ENCODE assay signal across 15 mouse cellular contexts in the genomic region with DNA sequence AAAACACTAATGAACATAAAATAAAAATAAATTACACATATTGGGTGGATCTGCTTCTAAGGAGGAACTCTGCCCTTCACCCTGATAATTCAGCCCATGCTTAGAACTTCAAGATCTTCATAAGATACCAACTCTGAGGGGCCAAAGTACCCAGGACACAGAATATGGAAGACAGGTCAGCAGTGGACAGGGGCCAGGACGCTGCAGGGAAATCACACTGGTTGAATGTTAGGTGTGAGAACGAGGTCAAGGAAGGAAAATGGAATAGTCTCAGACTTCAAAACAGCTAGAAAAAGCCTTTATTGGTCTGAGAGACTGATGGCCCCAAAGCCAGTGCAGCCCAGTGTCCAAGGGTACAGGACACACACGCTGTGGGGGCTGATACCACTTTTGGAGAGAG. TPM values are rescaled to one million over a fixed set of nuclear protein-coding genes. Genes with fewer than 3 reads are reported as not detected.
DNase-seq lines count a peak whose midpoint lies in the region; ATAC-seq and TF ChIP-seq lines count a peak whose summit lies in the region.
"Had no signal": no experiment of that assay in that cellular context is flagged by ENCODE, and none has a peak within 500 bp of the region (broad histone marks: within the 10 kb centered on the region; RNA-seq: fewer than 3 reads in every experiment).

No protein-coding gene starts in this region.

- H3K4me2 ChIP-seq in heart, embryonic 11.5 days, result peak overlapping the region; percentile 47
- H3K4me2 ChIP-seq in lung, embryonic 14.5 days, result 0 out of 2 replicates have a peak overlapping the region, but pooled peaks have one; percentile 41
- peak overlapping the region; percentile 12; the same call in 1 of the 2 replicates for H3K4me2 ChIP-seq in embryonic facial prominence, embryonic 12.5 days (replicated peaks)
- peak overlapping the region; percentile 36; the same call in 1 of the 2 replicates for H3K4me2 ChIP-seq in limb, embryonic 12.5 days
- H3K4me2 ChIP-seq: forebrain, embryonic 15.5 days; hindbrain, embryonic 15.5 days had no signal

- WGBS in heart, embryonic 11.5 days (ENCODE audit: insufficient replicate concordance), result 47% methylated on average over 3 of the region's 3 CpGs
- WGBS in lung, embryonic 14.5 days, result 33% methylated on average over 3 of the region's 3 CpGs
- 49% methylated on average over 3 of the region's 3 CpGs for WGBS in embryonic facial prominence, embryonic 12.5 days
- 34% methylated on average over 3 of the region's 3 CpGs for WGBS in limb, embryonic 12.5 days

- no peaks in the 10 kb centered on the region for H3K27me3 ChIP-seq in heart, embryonic 11.5 days (ENCODE audit: control insufficient read depth, insufficient read depth, low read length)
- no peaks in the 10 kb centered on the region for H3K27me3 ChIP-seq in lung, embryonic 14.5 days (ENCODE audit: insufficient read depth, low read length)
- no peaks in the 10 kb centered on the region for H3K27me3 ChIP-seq in embryonic facial prominence, embryonic 12.5 days
- no peaks in the 10 kb centered on the region for H3K27me3 ChIP-seq in limb, embryonic 12.5 days
- H3K27me3 ChIP-seq: forebrain, embryonic 15.5 days; hindbrain, embryonic 15.5 days; Patski had no signal

- H3K9me3 ChIP-seq in heart, embryonic 11.5 days (replicated peaks; ENCODE audit: control insufficient read depth, low read length), result no peaks in the 10 kb centered on the region; the same call in 1 of the 2 replicates
- peaks cover 2% of the 10 kb centered on the region; the same call in 1 of the 2 replicates for H3K9me3 ChIP-seq in lung, embryonic 14.5 days (ENCODE audit: low read depth, low read length)
- H3K9me3 ChIP-seq in embryonic facial prominence, embryonic 12.5 days, result peaks cover under 1% of the 10 kb centered on the region; the same call in 1 of the 2 replicates
- H3K9me3 ChIP-seq in limb, embryonic 12.5 days, result 0 out of 2 replicates have a peak, but pooled peaks cover 3% of the 10 kb centered on the region
- H3K9me3 ChIP-seq: forebrain, embryonic 15.5 days; hindbrain, embryonic 15.5 days had no signal

- DNase-seq in heart, postnatal 14 days, result no peak
- DNase-seq in lung, embryonic 14.5 days, result no peak
- DNase-seq in lung, postnatal 10 days, result no peak
- no peak for DNase-seq in Muller cell, postnatal 12 days (ENCODE audit: inconsistent ontology term)
- DNase-seq: adrenal gland, adult 2 months; cerebellum, adult 9-10 months; gastrocnemius, postnatal 36 days had no signal

- peak overlapping the region; percentile 71 for H3K27ac ChIP-seq in heart, embryonic 11.5 days (ENCODE audit: low read depth, low read length)
- peak overlapping the region; percentile 86 for H3K27ac ChIP-seq in lung, embryonic 14.5 days (ENCODE audit: low read depth)
- peak overlapping the region; percentile 78 for H3K27ac ChIP-seq in embryonic facial prominence, embryonic 12.5 days
- H3K27ac ChIP-seq in limb, embryonic 12.5 days, result peak overlapping the region; percentile 81
- H3K27ac ChIP-seq: forebrain, embryonic 15.5 days; hindbrain, embryonic 15.5 days; liver, embryonic 14.5 days had no signal

- peaks cover 23% of the 10 kb centered on the region for H3K4me1 ChIP-seq in heart, embryonic 11.5 days (ENCODE audit: control insufficient read depth, insufficient read depth, low read length)
- H3K4me1 ChIP-seq in lung, embryonic 14.5 days (ENCODE audit: insufficient read depth), result peaks cover 20% of the 10 kb centered on the region
- H3K4me1 ChIP-seq in embryonic facial prominence, embryonic 12.5 days, result peaks cover 18% of the 10 kb centered on the region
- peaks cover 30% of the 10 kb centered on the region for H3K4me1 ChIP-seq in limb, embryonic 12.5 days (replicated peaks)

- no peak for ATAC-seq in heart, embryonic 11.5 days (replicated peaks; ENCODE audit: insufficient number of reproducible peaks, low FRiP score, low TSS enrichment)
- no peak for ATAC-seq in lung, embryonic 14.5 days (ENCODE audit: insufficient read depth)
- no peak for ATAC-seq in embryonic facial prominence, embryonic 12.5 days (ENCODE audit: insufficient number of reproducible peaks, insufficient read depth, low FRiP score, low TSS enrichment)
- ATAC-seq in limb, embryonic 12.5 days (ENCODE audit: insufficient number of reproducible peaks, insufficient read depth, low FRiP score, low TSS enrichment, low read depth), result no peak
- ATAC-seq in activated CD4-positive, CD25-positive, alpha-beta regulatory T cell, adult 4 months, result no peak
- ATAC-seq: forebrain, embryonic 15.5 days had no signal

- no peak overlapping the region for H3K4me3 ChIP-seq in heart, embryonic 11.5 days (ENCODE audit: low read depth, low read length)
- no peak overlapping the region for H3K4me3 ChIP-seq in lung, embryonic 14.5 days (ENCODE audit: low read depth, low read length)
- H3K4me3 ChIP-seq in embryonic facial prominence, embryonic 12.5 days, result no peak overlapping the region
- no peak overlapping the region for H3K4me3 ChIP-seq in limb, embryonic 12.5 days (replicated peaks)
- H3K4me3 ChIP-seq: forebrain, embryonic 15.5 days; hindbrain, embryonic 15.5 days had no signal

- TF ChIP-seq CTCF in lung, embryonic 14.5 days (IDR thresholded peaks at IDR 0.05; ENCODE audit: low read depth), result no peak

- intact Hi-C loops in heart, postnatal 14 days (cut with DNase I), result no loop called here

- H3K36me3 ChIP-seq in heart, embryonic 11.5 days (ENCODE audit: control insufficient read depth, insufficient read depth, low read length), result no peaks in the 10 kb centered on the region
- H3K36me3 ChIP-seq in lung, embryonic 14.5 days (ENCODE audit: insufficient read depth), result no peaks in the 10 kb centered on the region
- no peaks in the 10 kb centered on the region for H3K36me3 ChIP-seq in embryonic facial prominence, embryonic 12.5 days
- H3K36me3 ChIP-seq in limb, embryonic 12.5 days, result no peaks in the 10 kb centered on the region
- H3K36me3 ChIP-seq: forebrain, embryonic 15.5 days; hindbrain, embryonic 15.5 days had no signal

- H3K9ac ChIP-seq in heart, embryonic 11.5 days (ENCODE audit: low read depth, low read length), result no peak overlapping the region
- H3K9ac ChIP-seq in lung, embryonic 14.5 days, result no peak overlapping the region
- H3K9ac ChIP-seq in embryonic facial prominence, embryonic 12.5 days, result no peak overlapping the region
- H3K9ac ChIP-seq in limb, embryonic 12.5 days (replicated peaks), result no peak overlapping the region
- H3K9ac ChIP-seq: forebrain, embryonic 15.5 days; hindbrain, embryonic 15.5 days; liver, embryonic 14.5 days had no signal

RNA-seq across cellular contexts. Expression of gene Hs6st1, which starts 50.5 kb away (rescaled TPM):
- 10.2 and 12.6 TPM in 2 replicates for polyA plus RNA-seq in heart, embryonic 11.5 days (2014; fragmentation: Nextera tagmentation; extraction: Ambion mirVana)
- 10 to 100 TPM; 24.8 to 26.4 TPM for total RNA-seq in heart, postnatal 14 days (2021)
- 14.2 and 16.2 TPM in 2 replicates for polyA plus RNA-seq in lung, embryonic 14.5 days (2014; fragmentation: Nextera tagmentation; extraction: Ambion mirVana)
- polyA plus RNA-seq in embryonic facial prominence, embryonic 12.5 days (2016; fragmentation: Nextera tagmentation; extraction: Ambion mirVana), result 9.2 and 18.3 TPM in 2 replicates
- 4.9 and 12.0 TPM in 2 replicates for polyA plus RNA-seq in limb, embryonic 12.5 days (2016; fragmentation: Nextera tagmentation; extraction: Ambion mirVana)
- polyA plus RNA-seq in activated CD4-positive, CD25-positive, alpha-beta regulatory T cell, adult 4 months (2017; shearing (Covaris generic)), result 1 to 10 TPM; 2.8 to 3.8 TPM
